Mouse (Mus musculus) small intestine, adult 2 months (tissue): ENCODE measurements around the gene Gm21962.

Experiments used
- CTCF ChIP-seq: fragments of 200-500 bp; IDR thresholded peaks from 2 replicates; pipeline ENCODE4 v1.5.1; 2012; ENCODE audit warnings: low read depth, mild to moderate bottlenecking, control low read depth, inconsistent platforms, low read length, moderate library complexity, mixed read lengths; ENCODE audit not compliant: insufficient replicate concordance, insufficient read length; ENCODE audit errors: extremely low read depth
- POLR2A ChIP-seq: fragments of 200-500 bp; IDR thresholded peaks from 2 replicates; pipeline ENCODE4 v1.6.1; 2012; ENCODE audit warnings: low read depth, mild to moderate bottlenecking, control low read depth, inconsistent platforms, low read length, moderate library complexity

DNA sequence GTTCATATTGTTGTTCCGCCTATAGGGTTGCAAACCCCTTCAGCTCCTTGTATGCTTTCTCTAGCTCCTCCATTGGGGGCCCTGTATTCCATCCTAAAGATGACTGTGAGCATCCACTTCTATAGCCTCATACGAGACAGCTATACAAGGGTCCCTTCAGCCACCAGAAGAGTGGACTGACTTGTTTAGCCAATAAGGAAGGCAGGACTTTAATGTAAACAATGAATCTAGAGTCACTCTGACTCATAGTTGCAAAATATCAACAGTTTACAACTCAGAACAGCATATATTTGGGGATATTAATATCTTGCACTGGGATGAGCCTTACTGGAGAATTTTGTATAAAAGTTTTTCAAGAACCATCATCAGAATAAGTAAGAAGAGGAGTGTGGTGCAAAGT is 15.6 kb downstream of the Gm21962 start:
- TF ChIP-seq POLR2A = no peak
- TF ChIP-seq CTCF = no peak
